Mouse (Mus musculus): Measurements from ENCODE around the gene Ifnlr1.
"Not testable (repeated sequence)": the region's sequence is repeated elsewhere in the genome, so short reads cannot be mapped to it uniquely, and the experiment has no call there.

Gene Ifnlr1

DNA sequence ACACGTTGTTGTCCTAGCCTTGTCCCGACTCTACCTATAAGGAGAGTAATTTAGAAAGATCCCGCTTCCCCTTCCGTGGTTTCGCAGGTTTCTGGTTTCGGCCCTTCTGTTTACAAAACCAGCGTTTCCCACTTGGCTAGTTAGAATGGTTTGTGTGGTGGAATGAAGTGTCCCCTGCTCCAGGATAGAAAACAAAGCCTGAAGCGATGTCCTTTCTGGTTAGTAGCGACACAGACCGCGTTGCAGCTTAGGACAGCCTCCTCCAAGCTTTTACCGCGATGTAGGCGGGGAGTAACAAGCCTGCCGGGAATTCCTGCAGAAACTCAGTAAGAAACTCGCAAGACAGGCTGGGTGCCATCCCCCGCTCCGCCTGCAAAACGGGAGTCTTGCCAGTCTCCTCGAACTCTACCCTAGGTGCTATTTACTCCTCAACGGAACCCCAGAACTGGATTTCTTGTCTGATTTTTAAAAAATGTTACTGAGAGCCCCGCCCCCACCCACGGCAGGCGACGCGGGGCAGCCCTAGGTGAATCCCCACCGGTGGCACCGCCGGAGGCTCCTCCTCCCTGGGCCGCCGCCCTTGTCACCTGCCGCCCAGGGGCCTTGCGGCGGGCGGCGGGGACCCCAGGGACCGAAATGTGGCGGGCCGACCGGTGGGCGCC lies at the start of gene Ifnlr1:
Ifnlr1 (plus strand) TSS at position 382 of the 662 bp plus-strand sequence.
- peak; percentile 65 to 69 for DNase-seq

DNA sequence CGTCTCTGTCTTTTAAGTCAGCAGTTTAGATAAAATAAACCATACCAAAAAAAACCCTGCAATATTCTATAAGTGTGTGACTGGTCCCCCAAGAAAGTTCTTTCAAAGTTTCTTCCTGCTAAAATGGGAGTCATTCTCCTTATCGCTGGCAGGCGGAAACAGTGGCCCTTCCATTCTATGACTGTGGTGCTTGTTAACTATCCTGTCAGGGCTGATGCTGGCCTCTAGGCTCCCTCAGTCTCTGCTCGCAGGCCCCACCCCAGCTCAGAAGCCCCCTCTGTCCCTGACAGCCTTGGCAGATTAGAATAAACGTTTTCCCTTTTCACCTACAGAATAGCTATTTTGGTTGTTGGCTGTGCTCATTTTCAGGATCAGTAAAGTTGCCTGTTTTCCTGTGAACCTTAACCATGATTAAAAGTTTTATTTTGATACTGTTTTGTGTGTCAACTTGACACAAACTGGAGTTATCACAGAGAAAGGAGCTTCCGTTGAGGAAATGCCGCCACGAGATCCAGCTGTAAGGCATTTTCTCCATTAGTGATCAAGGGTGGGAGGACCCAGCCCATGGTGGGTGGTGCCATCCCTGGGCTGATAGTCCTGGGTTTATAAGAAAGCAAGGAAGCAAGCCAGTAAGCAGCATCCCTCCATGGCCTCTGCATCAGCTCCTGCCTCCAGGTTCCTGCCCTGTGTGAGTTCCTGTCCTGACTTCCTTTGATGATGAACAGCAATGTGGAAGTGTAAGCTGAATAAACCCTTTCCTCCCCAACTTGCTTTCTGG lies 44.6 kb upstream of the Ifnlr1 start:
- not testable (repeated sequence) for DNase-seq

DNA sequence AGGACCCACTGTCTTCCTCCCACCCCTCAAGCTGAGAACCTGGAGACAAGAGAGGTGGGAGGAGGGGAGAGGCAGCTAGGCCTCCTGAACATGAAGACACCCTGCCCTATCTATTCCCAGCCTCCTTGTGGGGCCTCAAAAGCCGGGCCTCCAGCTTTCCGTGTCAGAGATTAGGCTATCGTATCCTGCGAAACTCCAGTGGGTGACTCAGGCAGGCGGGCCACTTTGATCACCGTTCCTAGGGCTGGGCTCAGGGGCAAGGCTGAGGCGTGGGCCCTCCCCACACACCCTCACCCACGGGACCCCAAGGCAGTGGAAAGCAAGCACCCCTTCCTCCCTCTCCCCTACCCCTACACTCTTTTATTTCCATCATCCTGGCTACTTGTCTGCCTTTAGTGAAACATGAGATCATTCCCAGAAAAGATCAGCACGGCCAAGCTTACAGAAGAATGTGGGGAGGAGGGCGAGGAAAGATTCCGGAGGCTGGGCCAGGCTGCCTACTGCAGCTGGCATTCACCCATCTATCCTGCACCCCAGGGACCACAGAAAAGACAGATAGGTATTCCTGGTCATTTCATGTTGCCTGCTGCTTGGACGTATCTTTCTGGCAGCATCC lies 41.0 kb upstream of the Ifnlr1 start:
- DNase-seq = no peak

DNA sequence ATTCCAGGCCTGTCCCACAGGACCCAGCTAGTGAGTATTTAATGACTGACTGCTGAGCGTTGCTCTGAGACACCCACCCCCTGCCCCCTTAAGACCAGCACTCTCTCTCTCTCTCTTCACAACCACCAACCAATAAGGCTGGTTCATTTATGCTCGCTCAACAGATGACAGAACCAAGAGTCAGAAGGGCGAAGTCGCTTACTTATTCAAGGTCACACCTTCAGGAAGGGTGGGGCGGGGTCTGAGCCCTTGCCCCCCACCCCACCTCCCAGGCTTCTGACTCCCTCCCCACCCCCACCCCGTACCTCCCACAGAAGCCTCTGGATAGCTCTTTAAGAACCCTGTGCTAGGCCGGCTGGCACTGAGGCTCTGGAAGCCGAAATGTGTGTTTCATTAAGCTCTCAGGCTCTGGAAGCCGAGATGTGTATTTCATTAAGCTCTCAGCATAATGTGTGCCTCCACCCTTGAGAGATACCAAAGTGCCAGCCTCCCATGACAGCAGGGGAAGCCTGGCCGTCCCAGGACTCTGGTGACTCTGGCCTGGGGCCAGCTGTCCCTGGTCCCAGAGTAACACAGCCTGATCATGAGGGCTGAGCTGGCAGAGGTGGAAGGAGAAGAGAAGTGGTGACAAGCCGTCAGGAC lies 33.0 kb upstream of the Ifnlr1 start:
- DNase-seq = no peak

DNA sequence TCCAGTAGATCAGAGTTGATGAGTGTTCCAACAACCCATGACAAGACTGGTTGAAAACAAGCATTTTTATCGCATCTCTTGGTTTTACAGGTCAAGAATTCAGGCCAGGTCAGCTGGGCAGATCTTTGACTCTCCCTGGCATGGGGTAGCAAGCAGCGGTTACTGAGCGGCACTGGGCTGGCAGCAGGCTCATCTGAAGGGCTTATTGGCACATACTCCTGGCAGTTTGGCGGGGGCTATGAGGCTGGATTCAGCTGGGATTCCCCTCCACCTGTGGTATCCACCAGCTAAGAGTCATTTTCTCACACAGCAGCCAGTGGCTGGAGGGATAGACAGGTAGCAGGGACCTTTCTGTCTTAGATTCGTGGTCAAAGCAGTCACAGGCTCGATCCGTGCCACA lies 32.1 kb upstream of the Ifnlr1 start:
- no peak for DNase-seq

DNA sequence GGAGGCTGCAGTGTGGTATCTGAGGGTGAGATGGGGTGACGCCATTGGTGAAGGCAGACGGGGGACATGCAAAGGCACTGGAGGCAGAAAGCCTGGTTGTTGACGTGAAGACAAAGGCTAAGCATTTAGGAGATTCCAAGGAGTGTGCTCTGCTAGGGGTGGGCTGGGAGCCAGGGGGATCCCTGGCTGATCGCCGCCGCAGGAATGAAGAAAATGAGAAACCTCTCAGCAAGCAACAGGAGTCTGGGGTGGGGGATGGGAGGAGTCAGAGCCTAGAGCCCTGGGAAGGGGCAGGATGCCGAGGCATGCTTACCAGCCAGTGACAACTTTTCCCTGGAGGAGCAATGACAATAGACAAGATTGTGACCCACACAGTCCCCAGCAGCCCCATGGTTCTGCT lies 30.6 kb upstream of the Ifnlr1 start:
- peak in 1 of 2 experiments; percentile 30 for DNase-seq

DNA sequence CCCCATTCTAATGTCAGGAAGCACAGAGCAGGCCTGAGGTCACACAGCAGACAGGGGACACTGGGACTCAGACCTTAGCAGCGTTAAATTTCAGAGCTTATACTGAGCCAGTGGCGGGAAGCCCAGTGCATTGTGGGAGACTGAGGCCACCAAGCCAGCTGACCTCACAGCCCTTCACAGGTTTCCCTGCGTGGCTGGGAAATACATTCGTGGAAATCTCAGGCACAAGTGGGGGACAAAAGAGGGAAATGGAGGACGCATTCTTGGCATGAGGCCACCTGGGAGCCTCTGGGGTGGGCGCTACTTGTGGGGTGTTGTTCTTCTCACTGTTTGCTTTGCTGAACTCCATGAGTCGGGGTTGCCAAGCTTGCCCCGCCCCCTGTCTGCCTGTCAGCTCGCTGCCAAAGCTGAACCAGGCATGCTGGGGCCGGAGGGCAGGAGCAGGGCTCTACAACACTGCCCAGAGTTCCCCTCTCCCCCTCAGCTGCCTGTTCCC lies 29.9 kb upstream of the Ifnlr1 start:
- peak; percentile 23 to 49 for DNase-seq

DNA sequence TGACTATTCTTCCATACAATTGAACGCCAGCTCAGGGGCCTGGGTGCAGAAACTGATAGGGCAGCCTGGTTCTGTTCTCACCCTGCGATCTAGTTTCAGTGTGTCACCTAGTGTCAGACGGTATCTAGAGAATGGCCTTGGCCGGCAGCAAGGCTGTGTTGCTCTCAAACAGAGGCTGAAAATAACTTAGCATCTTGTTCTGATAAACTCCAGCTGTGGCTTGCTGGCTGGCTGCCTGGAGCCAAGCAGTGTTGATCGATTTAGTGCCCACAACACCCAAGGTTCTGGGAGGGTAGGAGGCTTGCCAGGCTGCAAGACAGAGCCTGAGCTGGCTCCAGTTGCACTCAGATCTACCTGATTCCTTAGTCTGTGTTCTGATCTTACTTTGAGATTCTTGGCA lies 27.6 kb upstream of the Ifnlr1 start:
- no peak for DNase-seq

DNA sequence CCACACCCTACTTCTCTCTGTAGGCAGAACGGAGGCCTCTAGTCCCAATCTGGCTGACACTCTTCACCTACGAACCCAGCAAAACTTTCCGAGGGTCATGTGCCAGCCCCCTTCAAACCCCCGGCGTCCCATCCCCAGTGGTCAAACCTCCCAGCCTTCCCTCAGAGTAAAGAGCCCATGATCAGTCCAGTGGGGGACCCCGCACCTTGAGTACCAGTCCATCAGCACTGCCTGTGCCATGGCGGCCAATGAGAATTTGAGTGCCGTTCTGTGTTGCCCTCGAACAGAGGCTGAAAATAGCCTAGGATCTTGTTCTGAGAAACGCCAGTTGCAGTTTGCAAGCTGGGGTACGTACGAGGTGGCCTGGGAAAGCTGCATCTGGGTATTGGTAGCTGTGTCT lies 27.2 kb upstream of the Ifnlr1 start:
- no peak for DNase-seq

DNA sequence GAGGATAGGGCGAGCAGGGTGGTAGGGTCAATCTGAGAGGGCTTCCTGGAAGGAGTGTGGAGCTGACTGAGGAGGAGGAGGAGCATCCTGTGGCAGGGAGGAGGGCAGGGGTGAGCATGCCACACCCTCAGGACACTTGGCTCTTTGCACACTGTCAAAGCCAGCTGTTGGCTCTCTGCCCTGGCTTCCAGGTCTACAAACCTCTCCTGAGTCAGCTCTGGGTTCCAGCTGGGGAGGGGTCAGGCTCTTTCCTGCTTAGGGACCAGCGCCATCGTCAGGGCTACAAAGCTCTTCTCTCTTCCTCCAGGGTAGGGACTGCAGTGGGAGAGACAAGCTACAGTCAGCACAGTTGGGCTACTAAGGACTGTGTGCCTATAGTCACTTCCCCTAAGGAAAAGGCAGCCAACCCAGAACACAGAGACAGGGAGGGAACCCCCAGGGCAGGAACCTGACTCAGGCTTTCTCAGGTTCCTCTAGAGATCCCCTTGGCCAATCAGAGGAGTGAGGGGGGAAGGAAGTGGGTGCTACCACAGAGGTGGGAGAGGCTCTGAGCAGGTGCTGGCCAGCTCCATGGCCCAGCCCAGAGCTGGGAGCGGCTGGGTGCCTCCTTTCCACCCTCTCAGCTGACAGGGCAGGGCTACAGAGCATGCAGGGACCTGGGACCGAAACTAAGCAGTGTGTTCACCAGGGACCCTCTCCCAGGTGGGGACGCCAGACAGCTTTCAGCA lies 24.8 kb upstream of the Ifnlr1 start:
- DNase-seq = peak in 1 of 2 experiments; percentile 42

DNA sequence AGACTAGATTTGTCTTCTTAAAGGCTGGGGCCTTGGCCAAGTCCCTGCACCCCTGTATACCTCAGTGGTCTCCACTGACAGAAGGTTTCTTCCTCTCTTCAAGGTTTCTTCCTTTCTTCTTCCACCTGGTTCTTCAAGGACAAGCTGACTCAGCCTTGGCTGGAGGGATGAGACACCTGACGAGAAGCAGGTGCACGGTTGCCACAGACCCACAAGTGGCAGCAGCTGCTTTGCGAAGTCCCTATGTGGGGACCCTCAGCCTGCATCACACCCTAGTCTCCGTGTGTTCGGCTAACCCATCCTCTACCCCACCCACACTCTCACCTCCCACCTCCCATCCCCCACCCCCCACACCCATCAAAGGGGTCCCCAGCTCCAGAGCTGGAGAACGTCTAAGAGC lies 24.1 kb upstream of the Ifnlr1 start:
- no peak for DNase-seq

DNA sequence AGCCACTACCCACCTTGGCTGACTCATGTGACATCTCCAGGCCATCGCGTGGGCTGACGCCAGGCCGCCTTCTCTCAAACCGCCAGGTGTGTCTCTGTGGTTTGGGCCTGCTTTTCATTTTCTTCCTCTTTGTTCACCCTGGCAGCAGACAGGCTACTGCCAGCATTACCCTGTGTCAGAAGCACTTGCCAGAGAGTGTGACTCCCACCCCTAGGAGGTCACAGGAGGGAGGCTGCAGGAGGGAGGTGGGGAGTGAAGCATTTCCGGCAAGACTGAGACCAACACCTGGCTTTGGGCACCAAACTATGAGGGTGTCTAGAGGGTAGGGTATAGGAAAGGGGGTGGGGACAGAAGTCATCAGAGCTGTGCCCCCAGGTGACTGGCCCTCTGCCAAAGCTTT lies 21.4 kb upstream of the Ifnlr1 start:
- no peak for DNase-seq

DNA sequence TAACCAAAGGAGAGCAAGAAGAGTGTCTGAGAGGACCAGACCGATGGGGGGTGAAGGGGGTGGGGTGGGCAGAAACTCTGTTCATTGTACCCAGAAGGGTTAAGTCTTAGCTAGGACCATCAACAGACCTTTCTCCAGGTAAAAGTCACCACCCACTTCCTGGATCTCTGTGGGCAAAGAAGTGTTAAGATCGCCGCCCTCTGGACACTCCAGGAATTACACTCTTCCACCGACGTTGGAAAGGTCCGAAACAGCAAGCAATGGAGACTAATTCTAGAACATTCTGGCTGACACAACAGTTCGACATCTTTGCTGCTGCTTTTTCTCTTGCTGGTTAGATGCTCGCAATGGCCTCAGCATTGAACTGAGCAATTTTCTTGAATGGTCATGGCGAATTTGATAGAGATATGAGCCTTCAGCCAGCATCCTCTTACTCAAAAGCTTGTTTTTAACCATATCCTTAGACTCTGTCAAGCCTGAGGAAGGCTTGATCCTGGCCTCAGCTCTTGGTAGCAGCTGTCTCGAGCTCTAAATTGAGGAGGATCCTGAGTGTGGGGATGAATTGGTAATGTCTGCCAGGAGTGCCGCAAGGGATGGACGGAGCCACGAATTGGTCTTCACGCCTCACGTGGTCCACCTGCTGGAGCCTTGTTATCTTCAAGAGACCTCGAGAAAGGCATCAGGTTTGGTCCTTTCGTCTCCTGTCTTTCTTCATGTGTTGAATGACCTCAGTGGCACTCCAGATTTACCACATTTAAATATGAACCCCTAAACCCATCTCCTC lies 19.7 kb upstream of the Ifnlr1 start:
- DNase-seq = peak; percentile 41 to 46

DNA sequence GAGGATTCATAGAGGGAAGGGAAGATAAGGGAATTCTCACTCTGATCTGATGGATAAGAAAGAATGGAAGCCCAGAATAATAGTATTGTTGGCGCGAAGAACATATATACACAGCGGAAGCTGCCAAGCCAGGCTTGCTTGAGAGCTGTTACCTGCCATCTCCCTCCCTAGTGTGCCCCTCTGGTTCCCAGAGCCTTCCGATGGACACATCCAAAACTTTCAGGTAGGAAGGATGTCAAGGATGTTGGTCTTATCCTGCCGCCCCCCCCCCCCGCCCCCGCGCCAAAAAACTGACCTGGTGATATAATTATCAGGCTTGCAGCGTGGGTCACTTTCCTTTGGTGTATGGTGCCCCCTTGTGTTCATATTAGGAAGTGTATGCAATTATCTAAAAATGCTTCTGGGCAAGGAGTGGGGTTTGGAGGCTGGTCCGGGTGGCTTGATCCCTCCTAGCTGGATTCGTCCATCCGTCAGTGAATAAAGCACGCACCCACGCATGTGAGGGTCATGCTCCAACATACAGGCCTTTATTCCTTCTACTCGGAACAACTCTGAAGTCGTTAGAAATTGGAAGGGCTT lies 18.7 kb upstream of the Ifnlr1 start:
- peak in 1 of 2 experiments; percentile 36 for DNase-seq

DNA sequence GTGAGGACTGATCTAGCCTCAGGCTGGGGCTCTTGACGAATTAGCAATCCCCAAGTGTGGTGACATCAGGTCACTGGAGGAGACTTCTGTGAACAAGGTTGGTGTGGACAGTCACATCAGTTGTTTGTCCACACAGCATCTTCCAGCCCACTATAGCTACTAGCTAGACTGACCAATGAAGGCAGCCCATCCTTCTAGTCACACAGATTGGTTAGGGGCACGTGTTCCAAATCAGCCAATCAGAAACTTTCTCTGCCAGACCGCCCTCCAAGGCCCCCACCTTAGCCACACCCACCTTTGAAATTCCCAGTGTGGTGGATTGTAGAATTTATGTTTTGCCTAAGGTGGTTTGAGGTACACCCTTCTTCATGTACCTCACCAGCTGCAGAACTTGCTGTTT lies 12.6 kb upstream of the Ifnlr1 start:
- no peak for DNase-seq

DNA sequence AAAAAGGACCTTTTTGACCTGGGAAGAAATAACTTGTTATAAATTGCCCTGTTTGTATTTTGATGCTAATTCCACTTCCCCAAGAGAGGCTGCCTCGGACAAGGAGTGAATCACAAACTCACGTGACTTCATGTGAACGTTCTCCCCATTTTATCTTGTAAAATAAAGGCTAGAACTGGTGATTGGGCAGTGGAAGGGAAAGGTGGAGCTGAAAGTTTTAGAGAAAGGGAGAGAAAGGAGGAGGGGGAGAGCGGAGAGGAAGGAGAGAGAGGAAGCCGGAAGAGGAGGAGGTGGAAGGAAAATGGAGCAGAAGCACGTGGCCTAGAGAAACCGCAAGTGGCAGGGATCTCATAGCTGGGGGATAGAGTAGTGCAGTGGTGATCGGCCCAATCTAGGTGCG lies 11.1 kb upstream of the Ifnlr1 start:
- no peak for DNase-seq

DNA sequence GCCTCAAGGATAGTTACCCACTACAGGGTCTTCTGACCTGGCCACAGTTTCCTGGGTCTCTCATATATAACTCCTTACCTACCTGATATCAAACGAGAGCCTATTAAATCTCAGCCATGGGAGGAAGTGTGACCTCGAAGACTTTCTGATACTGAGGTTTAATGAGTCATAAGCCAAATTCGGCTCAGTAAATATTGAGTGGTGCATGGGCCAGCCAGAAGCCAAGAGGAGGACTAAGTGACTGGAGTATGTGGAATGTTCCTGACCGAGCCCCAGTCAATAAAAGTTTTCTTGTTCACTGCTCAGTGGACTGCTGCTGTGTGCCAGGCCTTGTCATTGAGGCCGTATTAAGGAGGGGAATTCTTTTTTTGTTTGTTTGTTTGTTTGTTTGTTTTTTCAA lies 9.6 kb upstream of the Ifnlr1 start:
- peak; percentile 56 to 73 for DNase-seq

DNA sequence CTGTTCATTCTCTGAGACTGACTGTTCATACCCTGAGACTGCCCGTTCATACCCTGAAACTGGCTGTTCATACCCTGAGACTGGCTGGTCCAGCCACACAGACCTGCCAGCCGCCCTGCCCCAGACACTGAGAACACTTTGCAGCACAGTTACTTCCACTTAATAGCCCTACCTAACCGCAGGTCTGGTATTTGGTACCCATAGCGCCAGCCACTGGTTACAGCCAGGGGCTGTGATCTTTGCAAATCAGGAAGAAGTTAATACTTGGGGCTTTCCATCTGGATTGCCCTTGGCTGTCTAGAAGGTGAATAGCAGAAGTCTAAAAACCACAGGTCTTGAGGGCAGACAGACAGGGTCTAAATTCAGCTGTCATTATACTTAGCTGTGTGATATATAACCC lies 6.8 kb upstream of the Ifnlr1 start:
- peak; percentile 28 to 51 for DNase-seq

DNA sequence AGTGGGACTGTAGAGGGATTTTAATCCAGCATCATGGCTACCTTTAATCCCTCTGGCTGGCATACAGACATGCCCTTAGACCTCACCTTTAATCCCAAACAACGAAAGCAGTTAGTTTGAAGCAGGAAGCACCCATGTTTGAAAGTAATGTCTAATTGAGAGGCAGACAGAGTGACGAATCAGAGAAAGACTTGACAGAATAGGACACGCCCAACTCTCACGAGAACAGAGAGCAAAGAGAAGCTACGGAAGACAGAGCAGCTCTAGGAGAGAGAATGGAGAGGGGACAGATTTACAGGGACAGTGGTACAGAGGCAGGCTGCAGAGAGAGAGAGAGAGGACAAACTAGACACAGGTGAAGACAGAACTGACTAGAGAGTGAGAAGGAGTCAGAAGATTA lies 4.3 kb upstream of the Ifnlr1 start:
- no peak for DNase-seq

DNA sequence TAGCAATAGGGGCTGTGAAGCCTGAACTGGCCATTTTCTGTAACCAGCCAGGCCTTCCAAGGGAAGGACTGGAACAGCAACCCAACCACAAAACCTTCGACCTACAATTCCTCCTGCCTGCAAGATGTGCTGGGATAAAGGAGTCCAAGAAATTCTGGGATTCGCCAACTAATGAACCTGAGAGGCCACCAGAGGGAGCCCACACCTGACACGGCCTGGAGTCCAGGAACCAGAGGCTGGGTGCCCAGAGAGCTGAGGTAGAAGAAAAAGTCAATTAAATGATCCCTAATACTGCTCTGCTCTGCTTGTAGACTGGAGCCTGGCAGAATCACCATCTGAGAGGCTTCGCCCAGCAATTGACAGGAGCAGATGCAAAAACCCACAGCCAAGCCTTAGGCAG lies 2.5 kb upstream of the Ifnlr1 start:
- DNase-seq = peak in 1 of 2 experiments; percentile 58

DNA sequence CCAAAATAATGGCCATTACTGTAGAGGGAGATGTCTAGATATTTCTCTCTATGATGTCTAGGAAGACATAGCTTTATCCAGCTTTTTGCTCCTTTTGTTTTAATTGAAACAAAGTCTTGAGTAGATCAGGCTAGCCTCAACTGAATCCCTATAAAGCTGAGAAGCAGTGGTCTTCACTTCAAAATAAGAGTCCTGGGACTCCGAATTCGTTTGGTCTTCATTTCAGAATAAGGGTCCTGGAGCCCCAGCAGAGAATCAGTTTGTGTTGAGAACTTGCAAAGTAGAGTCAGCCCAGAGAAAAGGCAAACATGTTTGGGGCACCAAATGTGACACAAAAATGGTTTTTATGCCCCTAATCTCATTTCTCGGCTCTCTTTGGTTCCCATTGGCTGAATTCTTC lies 1.4 kb upstream of the Ifnlr1 start:
- DNase-seq = no peak

All from lung, adult 18-20 months (tissue).